Mouse (Mus musculus) G1E-ER4 (cell line): ENCODE results near the gene Pid1. TPM values are rescaled to one million over a fixed set of nuclear protein-coding genes. Genes with fewer than 3 reads are reported as not detected.

Source experiments
- GATA1 ChIP-seq: IDR thresholded peaks from one replicate; pipeline ENCODE4 v1.8.0; 2012; ENCODE audit warnings: low read length, inconsistent platforms
- polyA plus RNA-seq: library from polyadenylated mRNA; stranded (reverse); fragments of >175 nt; gene quantifications from 2 replicates; pipeline ENCODE4 v1.2.3, GENCODE M21; 2012

Gene Pid1
- polyA plus RNA-seq, 1 experiment, result not detected

- no peak for TF ChIP-seq GATA1
These were observed 77.3 kb downstream of the Pid1 start for GRCm38 (mm10) chr1:84286682-84287111.

- TF ChIP-seq GATA1, result no peak
These were observed 78.4 kb downstream of the Pid1 start for GRCm38 (mm10) chr1:84285620-84286019.

GRCm38 (mm10) chr1:84284293-84285068 is 79.5 kb downstream of the Pid1 start:
- no peak for TF ChIP-seq GATA1

GRCm38 (mm10) chr1:84283119-84283518 is 80.9 kb downstream of the Pid1 start:
- no peak for TF ChIP-seq GATA1

GRCm38 (mm10) chr1:84280171-84280570 is 83.8 kb downstream of the Pid1 start:
- TF ChIP-seq GATA1, result no peak

- no peak for TF ChIP-seq GATA1
These were observed 85.4 kb downstream of the Pid1 start for GRCm38 (mm10) chr1:84278359-84279255.

GRCm38 (mm10) chr1:84272951-84273350 is 91.0 kb downstream of the Pid1 start:
- no peak for TF ChIP-seq GATA1

- TF ChIP-seq GATA1, result no peak
These were observed 92.2 kb downstream of the Pid1 start for GRCm38 (mm10) chr1:84271712-84272200.

GRCm38 (mm10) chr1:84257656-84258055 is 106.3 kb downstream of the Pid1 start:
- no peak for TF ChIP-seq GATA1

GRCm38 (mm10) chr1:84254361-84254760 is 109.6 kb downstream of the Pid1 start:
- no peak for TF ChIP-seq GATA1

- no peak for TF ChIP-seq GATA1
These were observed 110.1 kb downstream of the Pid1 start for GRCm38 (mm10) chr1:84253838-84254237.

- TF ChIP-seq GATA1, result no peak
These were observed 112.8 kb downstream of the Pid1 start for GRCm38 (mm10) chr1:84251205-84251604.

GRCm38 (mm10) chr1:84250770-84251169 is 113.2 kb downstream of the Pid1 start:
- no peak for TF ChIP-seq GATA1

GRCm38 (mm10) chr1:84249772-84250338 is 114.1 kb downstream of the Pid1 start:
- no peak for TF ChIP-seq GATA1

- TF ChIP-seq GATA1, result no peak
These were observed 116.9 kb downstream of the Pid1 start for GRCm38 (mm10) chr1:84247111-84247510.

- no peak for TF ChIP-seq GATA1
These were observed 122.7 kb downstream of the Pid1 start for GRCm38 (mm10) chr1:84241192-84241828.
